Comparison of ENCODE assay signal across 24 mouse cellular contexts in the genomic region with DNA sequence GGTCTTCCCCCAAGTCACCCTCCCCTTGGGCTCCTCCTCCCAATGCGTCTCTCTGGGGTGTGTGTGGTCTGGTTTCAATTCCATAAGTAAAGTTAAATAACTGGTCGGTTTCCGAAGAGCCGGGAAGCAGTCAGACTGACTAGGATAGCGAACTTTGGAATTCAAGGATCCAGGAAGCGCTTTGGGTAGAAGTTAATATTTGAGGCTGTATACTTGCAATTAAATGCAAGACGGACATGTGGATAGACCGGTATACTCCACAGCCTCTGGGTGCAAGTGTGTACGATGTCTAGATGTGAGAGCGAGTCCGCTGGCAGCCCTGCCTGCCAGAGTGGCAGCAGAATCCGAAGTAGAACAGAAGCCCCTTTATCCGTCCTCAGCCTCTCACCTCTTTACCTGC. TPM values are rescaled to one million over a fixed set of nuclear protein-coding genes. Genes with fewer than 3 reads are reported as not detected.
A peak's percentile ranks its signal among the peaks of the same experiment; 100 is the strongest.
DNase-seq lines count a peak whose midpoint lies in the region; ATAC-seq and TF ChIP-seq lines count a peak whose summit lies in the region.
"Had no signal": no experiment of that assay in that cellular context is flagged by ENCODE, and none has a peak within 500 bp of the region (broad histone marks: within the 10 kb centered on the region; RNA-seq: fewer than 3 reads in every experiment).

No protein-coding gene starts in this region.

- no peak for TF ChIP-seq POLR2A in testis, adult 2 months (IDR thresholded peaks at IDR 0.05; ENCODE audit: control insufficient read depth, low read depth, low read length)

- intact Hi-C loops in gastrocnemius, adult 2 months (cut with DNase I) = no loop called here

- peaks cover 16% of the 10 kb centered on the region for H3K27me3 ChIP-seq in testis, adult 2 months (ENCODE audit: control insufficient read depth, insufficient read depth, low read length)
- H3K27me3 ChIP-seq in limb, embryonic 13.5 days = peaks cover 90% of the 10 kb centered on the region
- H3K27me3 ChIP-seq in hindbrain, embryonic 16.5 days (replicated peaks; ENCODE audit: control insufficient read depth, insufficient read depth, low read length) = peaks cover 87% of the 10 kb centered on the region

- no peaks in the 10 kb centered on the region for H3K9me3 ChIP-seq in limb, embryonic 13.5 days
- H3K9me3 ChIP-seq in hindbrain, embryonic 16.5 days (ENCODE audit: control insufficient read depth, low read length) = no peaks in the 10 kb centered on the region
- H3K9me3 ChIP-seq: megakaryocyte, embryonic 14.5 days had no signal

- TF ChIP-seq CTCF in gastrocnemius, adult 2 months (IDR thresholded peaks at IDR 0.05) = no peak
- no peak for TF ChIP-seq CTCF in testis, adult 2 months (IDR thresholded peaks at IDR 0.05; ENCODE audit: control insufficient read depth, insufficient read depth, insufficient replicate concordance, low read depth, low read length)

- H3K4me2 ChIP-seq in limb, embryonic 13.5 days (replicated peaks) = peak overlapping the region; percentile 58
- no peak overlapping the region for H3K4me2 ChIP-seq in hindbrain, embryonic 16.5 days (ENCODE audit: low read length)

- ATAC-seq in limb, embryonic 13.5 days (ENCODE audit: low FRiP score, low read depth) = no peak
- ATAC-seq in hindbrain, embryonic 16.5 days = no peak

- peak overlapping the region; percentile 62 for H3K9ac ChIP-seq in limb, embryonic 13.5 days
- H3K9ac ChIP-seq in hindbrain, embryonic 16.5 days (ENCODE audit: low read depth, low read length) = no peak overlapping the region
- H3K9ac ChIP-seq: liver, embryonic 14.5 days had no signal

- 2% methylated on average over 13 of the region's 13 CpGs for WGBS in limb, embryonic 13.5 days
- 3% methylated on average over 13 of the region's 13 CpGs for WGBS in hindbrain, embryonic 16.5 days

- no peaks in the 10 kb centered on the region for H3K36me3 ChIP-seq in testis, adult 2 months (ENCODE audit: control insufficient read depth, insufficient read depth, low read length)
- H3K36me3 ChIP-seq in limb, embryonic 13.5 days = no peaks in the 10 kb centered on the region
- no peaks in the 10 kb centered on the region for H3K36me3 ChIP-seq in hindbrain, embryonic 16.5 days (ENCODE audit: control insufficient read depth, insufficient read depth, low read length)

- peak; percentile 50 for DNase-seq in gastrocnemius, adult 2 months
- no peak for DNase-seq in gastrocnemius, adult 8-10 months (ENCODE audit: low spot score in 2 of 2)
- DNase-seq in testis, postnatal 10 days (ENCODE audit: low spot score) = no peak
- peak; percentile 38 for DNase-seq in retina, postnatal 1 day
- DNase-seq in spleen, postnatal 10 days (ENCODE audit: low spot score in 2 of 2) = no peak
- DNase-seq: cerebellum, adult 18-20 months; layer of hippocampus, adult 9-11 months; lung, postnatal 10 days; right cerebral cortex, postnatal 25 days had no signal

- H3K4me1 ChIP-seq in testis, adult 2 months (ENCODE audit: control insufficient read depth, insufficient read depth, low read length) = peaks cover 12% of the 10 kb centered on the region
- H3K4me1 ChIP-seq in limb, embryonic 13.5 days = peaks cover 28% of the 10 kb centered on the region
- peaks cover 4% of the 10 kb centered on the region; the same call in 1 of the 2 replicates for H3K4me1 ChIP-seq in hindbrain, embryonic 16.5 days (ENCODE audit: control insufficient read depth, insufficient read depth, low read depth, low read length)

- H3K27ac ChIP-seq in gastrocnemius, adult 2 months = peak overlapping the region; percentile 99
- 0 out of 2 replicates have a peak overlapping the region, but pooled peaks have one; percentile 8 for H3K27ac ChIP-seq in testis, adult 2 months (ENCODE audit: control insufficient read depth, insufficient read depth, low read depth, low read length)
- H3K27ac ChIP-seq in limb, embryonic 13.5 days = peak overlapping the region; percentile 45; the same call in 1 of the 2 replicates
- no peak overlapping the region for H3K27ac ChIP-seq in hindbrain, embryonic 16.5 days (ENCODE audit: low read depth, low read length)
- H3K27ac ChIP-seq: liver, embryonic 14.5 days had no signal

- H3K4me3 ChIP-seq in gastrocnemius, adult 2 months = peak overlapping the region; percentile 93
- no peak overlapping the region for H3K4me3 ChIP-seq in testis, adult 2 months (ENCODE audit: control insufficient read depth, low read depth, low read length)
- H3K4me3 ChIP-seq in limb, embryonic 13.5 days = peak overlapping the region; percentile 32
- H3K4me3 ChIP-seq in hindbrain, embryonic 16.5 days (ENCODE audit: low read length) = no peak overlapping the region
- H3K4me3 ChIP-seq: megakaryocyte, embryonic 14.5 days had no signal

RNA-seq across cellular contexts. Expression of gene Hoxc10, which starts 4.1 kb away (rescaled TPM):
- 10 to 100 TPM; 72.4 to 84.8 TPM for total RNA-seq in gastrocnemius, adult 2 months (2021)
- total RNA-seq in gastrocnemius, adult 8-10 months (2022) = 100 to 1,000 TPM in 1 of 4 experiments, 10 to 100 TPM in 3; 77.4 to 106 (median 88.9) TPM
- 0.29 and 0.31 TPM in 2 replicates for polyA plus RNA-seq in testis, adult 2 months (2012; rRNA removed)
- polyA plus RNA-seq in limb, embryonic 13.5 days (2015; fragmentation: Nextera tagmentation; extraction: Ambion mirVana) = 11.0 and 11.3 TPM in 2 replicates
- not detected in 2 replicates for polyA plus RNA-seq in hindbrain, embryonic 16.5 days (2015; fragmentation: Nextera tagmentation; extraction: Ambion mirVana)
- total RNA-seq: hematopoietic stem cell, adult 5-6 weeks; left cerebral cortex, postnatal 10 days had no signal
- polyA plus RNA-seq: brain, embryonic 14.5 days; cortical plate, adult 2 months; embryonic facial prominence, embryonic 14.5 days; forebrain, embryonic 11.5 days; heart, embryonic 14.5 days; liver, embryonic 14.5 days; thymus, postnatal 0 days had no signal

RNA-seq across cellular contexts. Expression of gene Hoxc5, which starts 4.8 kb away (rescaled TPM):
- total RNA-seq in gastrocnemius, adult 2 months (2021) = 1 to 10 TPM; 2.7 to 2.9 TPM
- total RNA-seq in gastrocnemius, adult 8-10 months (2022) = 1 to 10 TPM; 1.6 to 3.4 (median 2.4) TPM
- 0.53 and 0.66 TPM in 2 replicates for polyA plus RNA-seq in testis, adult 2 months (2012; rRNA removed)
- polyA plus RNA-seq in limb, embryonic 13.5 days (2015; fragmentation: Nextera tagmentation; extraction: Ambion mirVana) = 5.2 and 6.7 TPM in 2 replicates
- polyA plus RNA-seq in hindbrain, embryonic 16.5 days (2015; fragmentation: Nextera tagmentation; extraction: Ambion mirVana) = 19.1 and 20.4 TPM in 2 replicates
- total RNA-seq: hematopoietic stem cell, adult 5-6 weeks; left cerebral cortex, postnatal 10 days had no signal
- polyA plus RNA-seq: cortical plate, adult 2 months; forebrain, embryonic 11.5 days had no signal

RNA-seq across cellular contexts. Expression of gene Hoxc11, which starts 8.3 kb away (rescaled TPM):
- total RNA-seq in gastrocnemius, adult 2 months (2021) = 10 to 100 TPM in 1 of 2 experiments, 1 to 10 TPM in 1; 6.9 to 11.7 TPM
- 1 to 10 TPM; 6.0 to 8.8 (median 7.6) TPM for total RNA-seq in gastrocnemius, adult 8-10 months (2022)
- polyA plus RNA-seq in testis, adult 2 months (2012; rRNA removed) = not detected in 2 replicates
- 2.1 and 2.6 TPM in 2 replicates for polyA plus RNA-seq in limb, embryonic 13.5 days (2015; fragmentation: Nextera tagmentation; extraction: Ambion mirVana)
- polyA plus RNA-seq in hindbrain, embryonic 16.5 days (2015; fragmentation: Nextera tagmentation; extraction: Ambion mirVana) = not detected in 2 replicates
- total RNA-seq: adrenal gland, adult 18-20 months; hematopoietic stem cell, adult 5-6 weeks; left cerebral cortex, postnatal 10 days had no signal
- polyA plus RNA-seq: brain, embryonic 14.5 days; cortical plate, adult 2 months; embryonic facial prominence, embryonic 14.5 days; forebrain, embryonic 11.5 days; heart, embryonic 14.5 days; liver, embryonic 14.5 days had no signal

RNA-seq across cellular contexts. Expression of gene Hoxc9, which starts 13.7 kb away (rescaled TPM):
- 1 to 10 TPM; 6.7 to 8.3 TPM for total RNA-seq in gastrocnemius, adult 2 months (2021)
- total RNA-seq in gastrocnemius, adult 8-10 months (2022) = 1 to 10 TPM; 5.3 to 7.4 (median 6.0) TPM
- polyA plus RNA-seq in testis, adult 2 months (2012; rRNA removed) = 2.1 and 2.6 TPM in 2 replicates
- polyA plus RNA-seq in limb, embryonic 13.5 days (2015; fragmentation: Nextera tagmentation; extraction: Ambion mirVana) = 1.7 and 2.1 TPM in 2 replicates
- 0.16 and 0.31 TPM in 2 replicates for polyA plus RNA-seq in hindbrain, embryonic 16.5 days (2015; fragmentation: Nextera tagmentation; extraction: Ambion mirVana)
- total RNA-seq: hematopoietic stem cell, adult 5-6 weeks; left cerebral cortex, postnatal 10 days had no signal
- polyA plus RNA-seq: brain, embryonic 14.5 days; cortical plate, adult 2 months; embryonic facial prominence, embryonic 14.5 days; forebrain, embryonic 11.5 days; heart, embryonic 14.5 days; thymus, postnatal 0 days had no signal

RNA-seq across cellular contexts. Expression of gene Hoxc12, which starts 25.9 kb away (rescaled TPM):
- not detected for total RNA-seq in gastrocnemius, adult 2 months (2021)
- not detected for total RNA-seq in gastrocnemius, adult 8-10 months (2022)
- not detected in 2 replicates for polyA plus RNA-seq in testis, adult 2 months (2012; rRNA removed)
- polyA plus RNA-seq in limb, embryonic 13.5 days (2015; fragmentation: Nextera tagmentation; extraction: Ambion mirVana) = 2.8 and 3.1 TPM in 2 replicates
- polyA plus RNA-seq in hindbrain, embryonic 16.5 days (2015; fragmentation: Nextera tagmentation; extraction: Ambion mirVana) = not detected in 2 replicates
- total RNA-seq: adrenal gland, adult 18-20 months; gastrocnemius, postnatal 36 days; hematopoietic stem cell, adult 5-6 weeks; left cerebral cortex, postnatal 10 days had no signal
- polyA plus RNA-seq: brain, embryonic 14.5 days; cortical plate, adult 2 months; embryonic facial prominence, embryonic 14.5 days; forebrain, embryonic 11.5 days; heart, embryonic 14.5 days; liver, embryonic 14.5 days; thymus, postnatal 0 days had no signal

Comparison
In these comparisons a context has a peak if more than half of its experiments do, and no peak if none do; other contexts are left out.
1. DNase-seq: peak in gastrocnemius, adult 2 months (single experiment) and retina, postnatal 1 day (single experiment); none in gastrocnemius, adult 8-10 months (0 of 2), testis, postnatal 10 days (single experiment) and spleen, postnatal 10 days (0 of 2).
2. H3K4me3 ChIP-seq: peak in gastrocnemius, adult 2 months (single experiment) and limb, embryonic 13.5 days (single experiment); none in testis, adult 2 months (single experiment) and hindbrain, embryonic 16.5 days (single experiment).